Mouse (Mus musculus) neutrophil, adult 5-6 weeks (primary cell): Measurements from ENCODE around the gene Kcnab1. TPM values are rescaled to one million over a fixed set of nuclear protein-coding genes. Genes with fewer than 3 reads are reported as not detected.

Experiments
- ATAC-seq: fragments of 151-379, 151-347 bp; 2 replicates; pipeline ENCODE4 v1.8.0; 2017; ENCODE audit warnings: mild to moderate bottlenecking, moderate TSS enrichment; ENCODE audit not compliant: insufficient number of reproducible peaks, poor library complexity, low FRiP score, severe bottlenecking; ENCODE audit errors: extremely low read depth
- total RNA-seq: library from RNA; stranded (forward); fragments of 200-1000 nt; gene quantifications from 2 replicates; pipeline ENCODE4 v1.2.3, GENCODE M21; 2017

Gene Kcnab1
- total RNA-seq, 1 experiment from 2014 or later: 0.47 TPM

GRCm38 (mm10) chr3:65283366-65283765 is 174.2 kb downstream of the Kcnab1 start:
- ATAC-seq: no peak

- no peak for ATAC-seq
Observed at GRCm38 (mm10) chr3:65288994-65289393, 179.8 kb downstream of the Kcnab1 start.

- no peak for ATAC-seq
Observed at GRCm38 (mm10) chr3:65296996-65297395, 187.8 kb downstream of the Kcnab1 start.

- no peak for ATAC-seq
Observed at GRCm38 (mm10) chr3:65299205-65299604, 190.0 kb downstream of the Kcnab1 start.

- no peak for ATAC-seq
Observed at GRCm38 (mm10) chr3:65301531-65301930, 192.3 kb downstream of the Kcnab1 start.

GRCm38 (mm10) chr3:65302559-65302958 is 193.4 kb downstream of the Kcnab1 start:
- no peak for ATAC-seq

GRCm38 (mm10) chr3:65315837-65316236 is 206.7 kb downstream of the Kcnab1 start:
- no peak for ATAC-seq

- ATAC-seq: no peak
Observed at GRCm38 (mm10) chr3:65316738-65317137, 207.6 kb downstream of the Kcnab1 start.

- ATAC-seq: peak; percentile 65
Observed at GRCm38 (mm10) chr3:65317876-65318537, 208.8 kb downstream of the Kcnab1 start.

- peak; percentile 63 for ATAC-seq
Observed at GRCm38 (mm10) chr3:65319248-65320008, 210.2 kb downstream of the Kcnab1 start.

- no peak for ATAC-seq
Observed at GRCm38 (mm10) chr3:65320990-65321389, 211.8 kb downstream of the Kcnab1 start.

GRCm38 (mm10) chr3:65321981-65322779 is 213.0 kb downstream of the Kcnab1 start:
- no peak for ATAC-seq

GRCm38 (mm10) chr3:65325254-65325653 is 216.1 kb downstream of the Kcnab1 start:
- ATAC-seq: no peak

GRCm38 (mm10) chr3:65328814-65329213 is 219.6 kb downstream of the Kcnab1 start:
- ATAC-seq: no peak

GRCm38 (mm10) chr3:65337835-65338464 is 228.8 kb downstream of the Kcnab1 start:
- no peak for ATAC-seq

- ATAC-seq: no peak
Observed at GRCm38 (mm10) chr3:65340173-65340951, 231.2 kb downstream of the Kcnab1 start.

GRCm38 (mm10) chr3:65346176-65346575 is 237.0 kb downstream of the Kcnab1 start:
- ATAC-seq: no peak
